Mouse (Mus musculus): Measurements from ENCODE around the gene Mcat.

GRCm38 (mm10) chr15:83547144-83547543, 16.4 kb downstream of the Mcat start:
- TF ChIP-seq CTCF (IDR thresholded peaks at IDR 0.05; ENCODE audit: low read depth) (no peak), EP300 (optimal IDR thresholded peaks at IDR 0.05) (no peak)

Measured in stomach, postnatal 0 days (tissue).